Mouse (Mus musculus) intestine, embryonic 14.5 days (tissue): Measurements from ENCODE around the gene Cul3. TPM values are rescaled to one million over a fixed set of nuclear protein-coding genes. Genes with fewer than 3 reads are reported as not detected.

Experiments
- ATAC-seq: fragments of 200-750 bp; cut with Nextera tagmentation; replicated peaks from 2 replicates; pipeline ENCODE4 v1.8.0; 2017; ENCODE audit warnings: low read depth, moderate number of reproducible peaks, moderate TSS enrichment, moderate library complexity; ENCODE audit not compliant: low FRiP score, low TSS enrichment
- DNase-seq: peaks from one replicate; pipeline ENCODE4 v3.0.0-alpha.2; 2018; ENCODE audit warnings: low spot score
- H3K27ac ChIP-seq: fragments of 300-500 bp; sonication (generic); 2 replicates; pipeline ENCODE4 v1.5.1; 2014; ENCODE audit warnings: low read depth, mild to moderate bottlenecking, control low read depth
- H3K27me3 ChIP-seq: fragments of 300-500 bp; sonication (generic); replicated peaks from 2 replicates; pipeline ENCODE4 v1.6.1; 2014; ENCODE audit warnings: low read length, control low read depth; ENCODE audit not compliant: control insufficient read depth, insufficient read depth
- H3K36me3 ChIP-seq: fragments of 300-500 bp; sonication (generic); 2 replicates; pipeline ENCODE4 v1.6.1; 2014; ENCODE audit warnings: low read length, control low read depth; ENCODE audit not compliant: control insufficient read depth, insufficient read depth
- H3K4me1 ChIP-seq: fragments of 300-500 bp; sonication (generic); replicated peaks from 2 replicates; pipeline ENCODE4 v1.6.1; 2014; ENCODE audit warnings: low read length, control low read depth, mixed read lengths; ENCODE audit not compliant: control insufficient read depth, insufficient read depth
- H3K4me2 ChIP-seq: fragments of 300-500 bp; sonication (generic); 2 replicates; pipeline ENCODE4 v1.6.1; 2014; ENCODE audit warnings: low read length
- H3K4me3 ChIP-seq: fragments of 300-500 bp; sonication (generic); 2 replicates; pipeline ENCODE4 v1.5.1; 2014; ENCODE audit warnings: low read depth, low read length, control low read depth, mixed read lengths
- H3K9ac ChIP-seq: fragments of 300-500 bp; sonication (generic); 2 replicates; pipeline ENCODE4 v1.6.1; 2014; ENCODE audit warnings: mild to moderate bottlenecking, low read length
- H3K9me3 ChIP-seq: fragments of 300-500 bp; sonication (generic); 2 replicates; pipeline ENCODE4 v1.6.1; 2016; ENCODE audit warnings: low read length, control low read depth; ENCODE audit not compliant: control insufficient read depth
- WGBS: fragments of 180-500 bp; shearing (Covaris S2); extraction: QIAGEN DNeasy Blood & Tissue Kit; methylation state at CpG from one replicate; pipeline ENCODE4 v1.1.7; 2014; 5-methylcytosine and 5-hydroxymethylcytosine counted together
- polyA plus RNA-seq: library from polyadenylated mRNA; unstranded; fragments of >200 nt; fragmentation: Nextera tagmentation; extraction: Ambion mirVana; gene quantifications from 2 replicates; pipeline ENCODE4 v1.2.1, GENCODE M21; 2014

Cul3 gene
- polyA plus RNA-seq, 1 experiment from 2014 or later: 59.0 TPM

GRCm38 (mm10) chr1:80330970-80331369 is 9.3 kb downstream of the Cul3 start:
- Histone ChIP-seq H3K36me3 (no peaks in the 10 kb centered on the region), H3K4me2 (no peak overlapping the region), H3K4me1 (peaks cover 12% of the 10 kb centered on the region; the same call in 1 of the 2 replicates), H3K27ac (no peak overlapping the region), H3K27me3 (no peaks in the 10 kb centered on the region), H3K9me3 (no peaks in the 10 kb centered on the region), H3K9ac (no peak overlapping the region), H3K4me3 (no peak overlapping the region)
- ATAC-seq (no peak), DNase-seq (no peak)
- WGBS: 72% methylated on average over 2 of the region's 2 CpGs

GRCm38 (mm10) chr1:80325761-80326160 is 14.5 kb downstream of the Cul3 start:
- H3K4me2 ChIP-seq: no peak overlapping the region
- 0 out of 2 replicates have a peak, but pooled peaks cover 2% of the 10 kb centered on the region for H3K4me1 ChIP-seq
- H3K27ac ChIP-seq: no peak overlapping the region
- H3K9me3 ChIP-seq: no peaks in the 10 kb centered on the region
- no peak overlapping the region for H3K4me3 ChIP-seq
- H3K36me3 ChIP-seq: no peaks in the 10 kb centered on the region; the same call in 1 of the 2 replicates
- no peak for ATAC-seq
- WGBS: 84% methylated on average over 2 of the region's 2 CpGs
- DNase-seq: no peak
- no peaks in the 10 kb centered on the region for H3K27me3 ChIP-seq
- H3K9ac ChIP-seq: no peak overlapping the region

GRCm38 (mm10) chr1:80324370-80324769 is 15.9 kb downstream of the Cul3 start:
- ATAC-seq: no peak
- Histone ChIP-seq H3K4me3 (no peak overlapping the region), H3K9ac (no peak overlapping the region), H3K4me2 (no peak overlapping the region), H3K27me3 (no peaks in the 10 kb centered on the region), H3K27ac (no peak overlapping the region), H3K4me1 (0 out of 2 replicates have a peak, but pooled peaks cover 2% of the 10 kb centered on the region), H3K36me3 (no peaks in the 10 kb centered on the region; the same call in 1 of the 2 replicates), H3K9me3 (no peaks in the 10 kb centered on the region)
- no peak for DNase-seq

DNA sequence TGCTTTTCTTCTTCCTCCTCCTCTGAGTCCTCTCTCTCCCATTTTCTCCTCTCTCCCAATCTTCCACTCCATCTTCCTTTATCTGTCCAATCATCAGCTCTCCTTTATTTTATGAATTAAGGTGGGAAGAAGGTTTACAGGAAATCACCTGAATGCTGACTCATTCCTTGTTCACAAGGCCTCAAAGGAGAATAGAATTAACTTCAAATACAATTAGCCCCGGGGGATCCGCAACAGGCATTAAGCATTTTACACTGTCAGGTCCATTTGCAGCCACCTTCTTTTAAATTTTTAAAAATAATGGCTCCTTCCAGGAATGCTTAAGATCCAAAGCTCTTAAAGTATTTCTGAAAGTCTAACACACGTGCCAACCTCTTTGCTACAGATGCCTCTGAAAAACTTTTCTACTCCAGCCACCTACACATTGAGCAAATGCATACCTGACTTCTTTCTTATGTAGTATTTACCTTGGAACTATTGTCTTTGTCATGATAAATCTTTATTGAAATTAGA is 24.7 kb downstream of the Cul3 start:
- Histone ChIP-seq H3K27me3 (no peaks in the 10 kb centered on the region), H3K9ac (no peak overlapping the region), H3K9me3 (no peaks in the 10 kb centered on the region), H3K4me3 (no peak overlapping the region), H3K4me1 (no peaks in the 10 kb centered on the region), H3K27ac (no peak overlapping the region), H3K4me2 (no peak overlapping the region), H3K36me3 (no peaks in the 10 kb centered on the region)
- DNase-seq (no peak), ATAC-seq (no peak)
- WGBS: 80% methylated on average over 3 of the region's 3 CpGs

- H3K9me3 ChIP-seq: no peaks in the 10 kb centered on the region
- DNase-seq (no peak), ATAC-seq (no peak)
- H3K27me3 ChIP-seq: no peaks in the 10 kb centered on the region
- H3K4me2 ChIP-seq: no peak overlapping the region
- H3K36me3 ChIP-seq: no peaks in the 10 kb centered on the region
- H3K4me3 ChIP-seq: no peak overlapping the region
- WGBS: 59% methylated on average over 4 of the region's 4 CpGs
- H3K4me1 ChIP-seq: 0 out of 2 replicates have a peak, but pooled peaks cover 4% of the 10 kb centered on the region
- H3K9ac ChIP-seq: no peak overlapping the region
- no peak overlapping the region for H3K27ac ChIP-seq
Observed at GRCm38 (mm10) chr1:80293307-80293706, 47.0 kb downstream of the Cul3 start.

DNA sequence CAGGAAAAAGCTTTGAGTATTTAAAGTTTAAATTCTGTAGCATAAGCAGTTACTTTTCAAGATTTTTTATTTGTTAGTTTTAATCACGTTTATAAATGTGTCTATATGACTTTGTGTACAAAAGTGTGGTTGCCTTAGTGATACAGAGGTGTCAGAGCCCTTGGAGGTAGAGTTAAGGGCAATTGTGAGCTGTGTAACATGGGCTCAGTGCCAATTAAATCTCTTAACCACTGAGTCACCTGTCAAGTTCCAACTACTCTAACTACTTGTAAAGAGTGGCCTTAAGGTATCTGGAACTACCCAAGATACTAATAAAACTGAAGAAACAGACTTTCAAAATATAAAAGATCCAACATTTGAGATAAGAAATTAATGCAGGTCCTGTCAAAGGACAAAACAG is 61.5 kb downstream of the Cul3 start:
- 78% methylated on average over 1 of the region's 1 CpGs for WGBS
- H3K4me1 ChIP-seq: no peaks in the 10 kb centered on the region
- H3K4me3 ChIP-seq: no peak overlapping the region
- H3K9ac ChIP-seq: no peak overlapping the region
- H3K27ac ChIP-seq: no peak overlapping the region
- H3K4me2 ChIP-seq: no peak overlapping the region
- H3K36me3 ChIP-seq: peaks cover 65% of the 10 kb centered on the region
- ATAC-seq (no peak), DNase-seq (no peak)
- no peaks in the 10 kb centered on the region for H3K27me3 ChIP-seq
- H3K9me3 ChIP-seq: no peaks in the 10 kb centered on the region

GRCm38 (mm10) chr1:80260443-80260842 is 79.8 kb downstream of the Cul3 start:
- 86% methylated on average over 1 of the region's 1 CpGs for WGBS
- DNase-seq (no peak), ATAC-seq (no peak)
- no peaks in the 10 kb centered on the region for H3K4me1 ChIP-seq
- no peak overlapping the region for H3K9ac ChIP-seq
- no peaks in the 10 kb centered on the region for H3K9me3 ChIP-seq
- H3K27ac ChIP-seq: no peak overlapping the region
- no peak overlapping the region for H3K4me3 ChIP-seq
- no peak overlapping the region for H3K4me2 ChIP-seq
- H3K27me3 ChIP-seq: no peaks in the 10 kb centered on the region
- H3K36me3 ChIP-seq: peaks cover 9% of the 10 kb centered on the region

- H3K27me3 ChIP-seq: no peaks in the 10 kb centered on the region
- H3K27ac ChIP-seq: no peak overlapping the region
- no peaks in the 10 kb centered on the region for H3K9me3 ChIP-seq
- no peak overlapping the region for H3K4me2 ChIP-seq
- DNase-seq (no peak), ATAC-seq (no peak)
- no peaks in the 10 kb centered on the region for H3K4me1 ChIP-seq
- H3K36me3 ChIP-seq: no peaks in the 10 kb centered on the region
- no peak overlapping the region for H3K4me3 ChIP-seq
- whole genome bisulfite sequencing: 78% methylated on average over 4 of the region's 4 CpGs
- H3K9ac ChIP-seq: no peak overlapping the region
Observed at GRCm38 (mm10) chr1:80258632-80259031, 81.6 kb downstream of the Cul3 start.

- no peak for DNase-seq
- no peak overlapping the region for H3K27ac ChIP-seq
- H3K9ac ChIP-seq: no peak overlapping the region
- H3K27me3 ChIP-seq: no peaks in the 10 kb centered on the region
- H3K36me3 ChIP-seq: no peaks in the 10 kb centered on the region
- ATAC-seq: no peak
- no peak overlapping the region for H3K4me3 ChIP-seq
- H3K9me3 ChIP-seq: no peaks in the 10 kb centered on the region
- no peak overlapping the region for H3K4me2 ChIP-seq
- H3K4me1 ChIP-seq: no peaks in the 10 kb centered on the region
Observed at GRCm38 (mm10) chr1:80253309-80253708, 87.0 kb downstream of the Cul3 start.
